Mouse (Mus musculus) small intestine, adult 2 months (tissue): ENCODE measurements at regions not wholly inside any gene's neighbourhood (a gene's known extent, or its start where the extent isn't known, plus 50 kb on each side); places are given as distances from the start of the nearest gene placed in this dataset.

Source experiments
- CTCF ChIP-seq: fragments of 200-500 bp; IDR thresholded peaks from 2 replicates; pipeline ENCODE4 v1.5.1; 2012; ENCODE audit warnings: low read depth, mild to moderate bottlenecking, control low read depth, inconsistent platforms, low read length, moderate library complexity, mixed read lengths; ENCODE audit not compliant: insufficient replicate concordance, insufficient read length; ENCODE audit errors: extremely low read depth
- POLR2A ChIP-seq: fragments of 200-500 bp; IDR thresholded peaks from 2 replicates; pipeline ENCODE4 v1.6.1; 2012; ENCODE audit warnings: low read depth, mild to moderate bottlenecking, control low read depth, inconsistent platforms, low read length, moderate library complexity

GRCm38 (mm10) chrX:166718075-166718474 is 132.6 kb upstream of the Egfl6 start:
- TF ChIP-seq CTCF (no peak), POLR2A (no peak)
